Mouse (Mus musculus) forebrain, embryonic 14.5 days (tissue): ENCODE measurements at regions not wholly inside any gene's neighbourhood (a gene's known extent, or its start where the extent isn't known, plus 50 kb on each side); places are given as distances from the start of the nearest gene placed in this dataset.
A peak's percentile ranks its signal among the peaks of the same experiment; 100 is the strongest.

ENCODE experiments used
- ATAC-seq: fragments of 200-750 bp; cut with Nextera tagmentation; 2 replicates; pipeline ENCODE4 v1.8.0; 2017; ENCODE audit warnings: mild to moderate bottlenecking, moderate library complexity
- DNase-seq: peaks from one replicate; pipeline ENCODE4 v3.0.0-alpha.2; 2015; ENCODE audit warnings: low spot score
- H3K27ac ChIP-seq: fragments of 300-500 bp; sonication (generic); 2 replicates; pipeline ENCODE4 v1.5.1; 2014; ENCODE audit warnings: low read depth, mild to moderate bottlenecking, control low read depth, low read length, moderate library complexity
- H3K27me3 ChIP-seq: fragments of 300-500 bp; sonication (generic); replicated peaks from 2 replicates; pipeline ENCODE4 v1.6.1; 2014; ENCODE audit warnings: low read length, control low read depth, mixed read lengths; ENCODE audit not compliant: control insufficient read depth, insufficient read depth
- H3K36me3 ChIP-seq: fragments of 300-500 bp; sonication (generic); 2 replicates; pipeline ENCODE4 v1.6.1; 2014; ENCODE audit warnings: low read length, control low read depth; ENCODE audit not compliant: control insufficient read depth, insufficient read depth
- H3K4me1 ChIP-seq: fragments of 300-500 bp; sonication (generic); 2 replicates; pipeline ENCODE4 v1.6.1; 2014; ENCODE audit warnings: antibody characterized with exemption, low read length, control low read depth; ENCODE audit not compliant: control insufficient read depth, insufficient read depth
- H3K4me2 ChIP-seq: fragments of 300-500 bp; sonication (generic); 2 replicates; pipeline ENCODE4 v1.6.1; 2014; ENCODE audit warnings: mild to moderate bottlenecking, control low read depth, low read length
- H3K4me3 ChIP-seq: fragments of 300-500 bp; sonication (generic); 2 replicates; pipeline ENCODE4 v1.5.1; 2014; ENCODE audit warnings: low read depth, low read length, control low read depth
- H3K9ac ChIP-seq: fragments of 300-500 bp; sonication (generic); 2 replicates; pipeline ENCODE4 v1.6.1; 2014; ENCODE audit warnings: mild to moderate bottlenecking, low read length, control low read depth, moderate library complexity
- H3K9me3 ChIP-seq: fragments of 300-500 bp; sonication (generic); replicated peaks from 2 replicates; pipeline ENCODE4 v1.6.1; 2016; ENCODE audit warnings: low read length, control low read depth, mixed read lengths; ENCODE audit not compliant: control insufficient read depth
- WGBS: fragments of 180-500 bp; shearing (Covaris S2); extraction: QIAGEN DNeasy Blood & Tissue Kit; methylation state at CpG from one replicate; pipeline ENCODE4 v1.1.7; 2014; 5-methylcytosine and 5-hydroxymethylcytosine counted together

- DNase-seq (no peak), ATAC-seq (no peak)
- Histone ChIP-seq H3K9me3 (no peaks in the 10 kb centered on the region), H3K36me3 (no peaks in the 10 kb centered on the region), H3K4me1 (no peaks in the 10 kb centered on the region), H3K27me3 (no peaks in the 10 kb centered on the region), H3K4me3 (no peak overlapping the region), H3K4me2 (no peak overlapping the region), H3K27ac (no peak overlapping the region), H3K9ac (no peak overlapping the region)
- WGBS = 85% methylated on average over 5 of the region's 5 CpGs
These were observed 409.0 kb upstream of the Mctp2 start for GRCm38 (mm10) chr7:72715401-72715800.

GRCm38 (mm10) chr7:72716051-72716450 is 409.6 kb upstream of the Mctp2 start:
- H3K4me2 ChIP-seq = no peak overlapping the region
- H3K9me3 ChIP-seq = no peaks in the 10 kb centered on the region
- H3K4me3 ChIP-seq = no peak overlapping the region
- WGBS = 86% methylated on average over 1 of the region's 1 CpGs
- ATAC-seq (no peak), DNase-seq (no peak)
- H3K4me1 ChIP-seq = no peaks in the 10 kb centered on the region
- no peak overlapping the region for H3K9ac ChIP-seq
- H3K27me3 ChIP-seq = no peaks in the 10 kb centered on the region
- H3K27ac ChIP-seq = no peak overlapping the region
- H3K36me3 ChIP-seq = no peaks in the 10 kb centered on the region

- no peaks in the 10 kb centered on the region for H3K36me3 ChIP-seq
- no peaks in the 10 kb centered on the region for H3K9me3 ChIP-seq
- H3K27me3 ChIP-seq = no peaks in the 10 kb centered on the region
- no peak for DNase-seq
- ATAC-seq = no peak
- H3K4me2 ChIP-seq = no peak overlapping the region
- no peak overlapping the region for H3K4me3 ChIP-seq
- no peaks in the 10 kb centered on the region for H3K4me1 ChIP-seq
- no peak overlapping the region for H3K9ac ChIP-seq
- 76% methylated on average over 9 of the region's 9 CpGs for WGBS
- H3K27ac ChIP-seq = no peak overlapping the region
These were observed 419.9 kb upstream of the Mctp2 start for GRCm38 (mm10) chr7:72726214-72726854.

GRCm38 (mm10) chr7:72737792-72738191 is 431.4 kb upstream of the Mctp2 start:
- peak overlapping the region; percentile 55; the same call in 1 of the 2 replicates for H3K27ac ChIP-seq
- WGBS = 51% methylated on average over 8 of the region's 8 CpGs
- ATAC-seq = peak; percentile 52; the same call in 1 of the 2 replicates

GRCm38 (mm10) chr7:72738324-72738944 is 432.0 kb upstream of the Mctp2 start:
- no peaks in the 10 kb centered on the region for H3K27me3 ChIP-seq
- H3K9ac ChIP-seq = no peak overlapping the region
- peak overlapping the region; percentile 55; the same call in 1 of the 2 replicates for H3K27ac ChIP-seq
- peak; percentile 50 for DNase-seq
- no peak overlapping the region for H3K4me3 ChIP-seq
- 45% methylated on average over 13 of the region's 13 CpGs for WGBS
- no peaks in the 10 kb centered on the region for H3K9me3 ChIP-seq
- peaks cover 6% of the 10 kb centered on the region for H3K4me1 ChIP-seq
- H3K4me2 ChIP-seq = no peak overlapping the region
- ATAC-seq = peak; percentile 74
- H3K36me3 ChIP-seq = no peaks in the 10 kb centered on the region

More at GRCm38 (mm10) chr7:72737792-72738191, 431.4 kb upstream of the Mctp2 start:
- H3K4me2 ChIP-seq = no peak overlapping the region
- no peak overlapping the region for H3K9ac ChIP-seq
- H3K27me3 ChIP-seq = no peaks in the 10 kb centered on the region
- no peak overlapping the region for H3K4me3 ChIP-seq
- H3K4me1 ChIP-seq = peaks cover 6% of the 10 kb centered on the region
- peak; percentile 23 for DNase-seq
- no peaks in the 10 kb centered on the region for H3K36me3 ChIP-seq
- H3K9me3 ChIP-seq = no peaks in the 10 kb centered on the region

GRCm38 (mm10) chr7:72742376-72742775 is 436.0 kb upstream of the Mctp2 start:
- Histone ChIP-seq H3K27ac (no peak overlapping the region), H3K4me3 (no peak overlapping the region), H3K36me3 (no peaks in the 10 kb centered on the region), H3K9ac (no peak overlapping the region), H3K27me3 (no peaks in the 10 kb centered on the region), H3K4me1 (peaks cover 6% of the 10 kb centered on the region), H3K4me2 (no peak overlapping the region), H3K9me3 (no peaks in the 10 kb centered on the region)
- no peak for ATAC-seq
- 78% methylated on average over 2 of the region's 2 CpGs for WGBS
- no peak for DNase-seq

GRCm38 (mm10) chr7:72751501-72751917 is 445.1 kb upstream of the Mctp2 start:
- DNase-seq = no peak

GRCm38 (mm10) chr7:72753053-72753559 is 446.7 kb upstream of the Mctp2 start:
- H3K4me1 ChIP-seq = peaks cover 6% of the 10 kb centered on the region; the same call in 1 of the 2 replicates
- 53% methylated on average over 3 of the region's 3 CpGs for WGBS
- ATAC-seq = no peak

More at GRCm38 (mm10) chr7:72751501-72751917, 445.1 kb upstream of the Mctp2 start:
- H3K9ac ChIP-seq = no peak overlapping the region
- no peak for ATAC-seq
- H3K27ac ChIP-seq = no peak overlapping the region
- H3K9me3 ChIP-seq = no peaks in the 10 kb centered on the region
- H3K4me3 ChIP-seq = no peak overlapping the region
- WGBS = 84% methylated on average over 10 of the region's 10 CpGs
- H3K27me3 ChIP-seq = no peaks in the 10 kb centered on the region
- H3K36me3 ChIP-seq = no peaks in the 10 kb centered on the region
- no peak overlapping the region for H3K4me2 ChIP-seq
- peaks cover 6% of the 10 kb centered on the region; the same call in 1 of the 2 replicates for H3K4me1 ChIP-seq

GRCm38 (mm10) chr7:72762711-72763110 is 456.3 kb upstream of the Mctp2 start:
- H3K9ac ChIP-seq = no peak overlapping the region
- H3K27me3 ChIP-seq = no peaks in the 10 kb centered on the region
- H3K4me3 ChIP-seq = no peak overlapping the region
- no peak for DNase-seq
- 76% methylated on average over 1 of the region's 1 CpGs for WGBS
- ATAC-seq = no peak
- H3K36me3 ChIP-seq = no peaks in the 10 kb centered on the region
- H3K4me1 ChIP-seq = no peaks in the 10 kb centered on the region
- no peak overlapping the region for H3K4me2 ChIP-seq
- no peaks in the 10 kb centered on the region for H3K9me3 ChIP-seq
- no peak overlapping the region for H3K27ac ChIP-seq

More at GRCm38 (mm10) chr7:72753053-72753559, 446.7 kb upstream of the Mctp2 start:
- H3K36me3 ChIP-seq = no peaks in the 10 kb centered on the region
- no peak overlapping the region for H3K27ac ChIP-seq
- H3K4me3 ChIP-seq = no peak overlapping the region
- no peak overlapping the region for H3K9ac ChIP-seq
- no peaks in the 10 kb centered on the region for H3K9me3 ChIP-seq
- H3K4me2 ChIP-seq = no peak overlapping the region
- no peaks in the 10 kb centered on the region for H3K27me3 ChIP-seq
- no peak for DNase-seq
